Mouse (Mus musculus) CH12.LX (cell line): ENCODE measurements at regions not wholly inside any gene's neighbourhood (a gene's known extent, or its start where the extent isn't known, plus 50 kb on each side); places are given as distances from the start of the nearest gene placed in this dataset.

Source experiments
- DNase-seq: peaks from one replicate; pipeline ENCODE4 v3.0.0-alpha.2; 2013; ENCODE audit errors: extremely low read depth
- H3K27ac ChIP-seq: 2 replicates; pipeline ENCODE4 v1.5.1; 2012; ENCODE audit warnings: low read depth, mild to moderate bottlenecking, control low read depth, moderate library complexity; ENCODE audit not compliant: insufficient read depth
- H3K27me3 ChIP-seq: replicated peaks from 2 replicates; pipeline ENCODE3; 2012; ENCODE audit warnings: inconsistent platforms
- H3K36me3 ChIP-seq, 2 experiments: replicated peaks in 1 of 2; 2 replicates each; pipeline versions ENCODE3 to v1.6.1; 2012; ENCODE audit warnings: inconsistent platforms in 1 of 2, low read length in 1 of 2, mild to moderate bottlenecking in 1 of 2, mixed read lengths in 1 of 2, moderate library complexity in 1 of 2; ENCODE audit not compliant: control insufficient read depth in 1 of 2, insufficient read depth in 1 of 2
- H3K4me1 ChIP-seq, 2 experiments: 2 replicates each; pipeline ENCODE4 v1.6.1; 2012; ENCODE audit warnings: inconsistent platforms in 1 of 2, moderate library complexity in 1 of 2; ENCODE audit not compliant: insufficient read depth in 2 of 2, control insufficient read depth in 1 of 2
- H3K4me2 ChIP-seq: 2 replicates; pipeline ENCODE4 v1.6.1; 2012; ENCODE audit warnings: low read depth, mild to moderate bottlenecking, control low read depth; ENCODE audit not compliant: poor library complexity, insufficient read depth, severe bottlenecking
- H3K4me3 ChIP-seq, 3 experiments: fragments of 150-350 bp in 1 of 3; sonication (generic) in 1 of 3; replicated peaks in 1 of 3; 2 replicates each; pipeline versions ENCODE3 to v1.5.1; 2011 to 2012; ENCODE audit warnings: low read depth in 2 of 3, low read length in 2 of 3, mild to moderate bottlenecking in 2 of 3, moderate library complexity in 2 of 3, control low read depth in 1 of 3, improper control_type of control experiment in 1 of 3, inconsistent platforms in 1 of 3, mixed read lengths in 1 of 3; ENCODE audit not compliant: poor library complexity in 1 of 3
- H3K79me2 ChIP-seq: replicated peaks from 2 replicates; pipeline ENCODE4 v1.6.1; 2012; ENCODE audit warnings: mild to moderate bottlenecking, moderate library complexity; ENCODE audit not compliant: control insufficient read depth, poor library complexity, insufficient read depth, severe bottlenecking; ENCODE audit errors: extremely low read depth
- H3K9ac ChIP-seq: 2 replicates; pipeline ENCODE4 v1.6.1; 2012; ENCODE audit warnings: low read depth, mild to moderate bottlenecking, control low read depth, moderate library complexity; ENCODE audit not compliant: insufficient read depth
- H3K9me3 ChIP-seq: replicated peaks from 2 replicates; pipeline ENCODE3; 2012; ENCODE audit warnings: low read length, inconsistent platforms, mixed read lengths
- CHD1 ChIP-seq: IDR thresholded peaks from 2 replicates; pipeline ENCODE4 v1.6.1; 2012; ENCODE audit warnings: low read depth, low read length, improper control_type of control experiment, inconsistent platforms
- CTCF ChIP-seq, 2 experiments: IDR thresholded peaks in 1 of 2; conservative IDR thresholded peaks in 1 of 2; 2 replicates each; pipeline ENCODE4 v1.5.1; 2011 to 2012; ENCODE audit warnings: low read depth in 2 of 2, low read length in 2 of 2, improper control_type of control experiment in 1 of 2, inconsistent platforms in 1 of 2, mild to moderate bottlenecking in 1 of 2, moderate library complexity in 1 of 2
- ETS1 ChIP-seq: conservative IDR thresholded peaks from 2 replicates; pipeline ENCODE4 v1.6.1; 2012; ENCODE audit warnings: low read depth, mild to moderate bottlenecking, inconsistent platforms, low read length, improper control_type of control experiment, moderate library complexity
- HCFC1 ChIP-seq: IDR thresholded peaks from 2 replicates; pipeline ENCODE4 v1.6.1; 2012; ENCODE audit warnings: low read depth, mild to moderate bottlenecking, inconsistent platforms, low read length, improper control_type of control experiment
- IRF4 ChIP-seq: IDR thresholded peaks from 2 replicates; pipeline ENCODE4 v1.6.1; 2014; ENCODE audit warnings: low read depth, mild to moderate bottlenecking, inconsistent platforms, low read length, improper control_type of control experiment
- JUND ChIP-seq: conservative IDR thresholded peaks from 2 replicates; pipeline ENCODE4 v1.6.1; 2011; ENCODE audit warnings: low read depth, low read length, improper control_type of control experiment
- KAT2A ChIP-seq: IDR thresholded peaks from 2 replicates; pipeline ENCODE4 v1.6.1; 2012; ENCODE audit warnings: low read length, improper control_type of control experiment, inconsistent platforms; ENCODE audit not compliant: insufficient replicate concordance
- MAFK ChIP-seq: IDR thresholded peaks from 2 replicates; pipeline ENCODE4 v1.6.1; 2011; ENCODE audit warnings: low read length, improper control_type of control experiment; ENCODE audit not compliant: insufficient replicate concordance
- MAZ ChIP-seq: IDR thresholded peaks from 2 replicates; pipeline ENCODE4 v1.6.1; 2012; ENCODE audit warnings: low read depth, mild to moderate bottlenecking, inconsistent platforms, low read length, improper control_type of control experiment, moderate library complexity
- MEF2A ChIP-seq: IDR thresholded peaks from 2 replicates; pipeline ENCODE4 v1.6.1; 2014; ENCODE audit warnings: low read depth, mild to moderate bottlenecking, inconsistent platforms, low read length, improper control_type of control experiment, borderline replicate concordance
- NELFE ChIP-seq: IDR thresholded peaks from 2 replicates; pipeline ENCODE4 v1.6.1; 2011; ENCODE audit warnings: low read depth, low read length, improper control_type of control experiment
- POLR2AphosphoS2 ChIP-seq: IDR thresholded peaks from 2 replicates; pipeline ENCODE4 v1.6.1; 2011; ENCODE audit warnings: low read depth, low read length, improper control_type of control experiment
- RAD21 ChIP-seq: IDR thresholded peaks from 2 replicates; pipeline ENCODE4 v1.6.1; 2011; ENCODE audit warnings: low read depth, mild to moderate bottlenecking, low read length, improper control_type of control experiment, moderate library complexity
- SIN3A ChIP-seq: IDR thresholded peaks from 2 replicates; pipeline ENCODE4 v1.6.1; 2012; ENCODE audit warnings: low read length, improper control_type of control experiment, inconsistent platforms
- SMC3 ChIP-seq: IDR thresholded peaks from 2 replicates; pipeline ENCODE4 v1.6.1; 2011; ENCODE audit warnings: low read depth, low read length, improper control_type of control experiment
- TBP ChIP-seq: conservative IDR thresholded peaks from 2 replicates; pipeline ENCODE4 v1.6.1; 2011; ENCODE audit warnings: low read depth, low read length, improper control_type of control experiment
- UBTF ChIP-seq: IDR thresholded peaks from 2 replicates; pipeline ENCODE4 v1.6.1; 2012; ENCODE audit warnings: low read depth, mild to moderate bottlenecking, inconsistent platforms, low read length, improper control_type of control experiment, moderate library complexity
- USF2 ChIP-seq: conservative IDR thresholded peaks from 2 replicates; pipeline ENCODE4 v1.6.1; 2011; ENCODE audit warnings: low read depth, low read length, improper control_type of control experiment
- ZC3H11A ChIP-seq: IDR thresholded peaks from 2 replicates; pipeline ENCODE4 v1.6.1; 2012; ENCODE audit warnings: low read depth, mild to moderate bottlenecking, inconsistent platforms, low read length, improper control_type of control experiment
- ZKSCAN1 ChIP-seq: IDR thresholded peaks from 2 replicates; pipeline ENCODE4 v1.6.1; 2012; ENCODE audit warnings: low read depth, inconsistent platforms, low read length, improper control_type of control experiment, borderline replicate concordance
- ZMIZ1 ChIP-seq: IDR thresholded peaks from 2 replicates; pipeline ENCODE4 v1.6.1; 2012; ENCODE audit warnings: low read depth, mild to moderate bottlenecking, inconsistent platforms, low read length, improper control_type of control experiment
- ZNF384 ChIP-seq: IDR thresholded peaks from 2 replicates; pipeline ENCODE4 v1.6.1; 2012; ENCODE audit warnings: low read depth, low read length, improper control_type of control experiment, inconsistent platforms
- dilution Hi-C: fragments of 300-500 bp; cut with MboI; formaldehyde crosslinking; loops from 2 replicates; pipeline ENCODE4 v1.14.3; 2020; ENCODE audit warnings: low sequenced_read_pairs; ENCODE audit not compliant: extremely low pct_unique_long_range_greater_than_20kb, extremely low pct_ligation_motif_present
- in situ Hi-C: fragments of 300-500 bp; cut with MboI; formaldehyde crosslinking; loops from 3 replicates; pipeline ENCODE4 v1.14.3; 2019; ENCODE audit warnings: low sequenced_read_pairs, low pct_ligation_motif_present, low pct_unique_long_range_greater_than_20kb, mixed read lengths

DNA sequence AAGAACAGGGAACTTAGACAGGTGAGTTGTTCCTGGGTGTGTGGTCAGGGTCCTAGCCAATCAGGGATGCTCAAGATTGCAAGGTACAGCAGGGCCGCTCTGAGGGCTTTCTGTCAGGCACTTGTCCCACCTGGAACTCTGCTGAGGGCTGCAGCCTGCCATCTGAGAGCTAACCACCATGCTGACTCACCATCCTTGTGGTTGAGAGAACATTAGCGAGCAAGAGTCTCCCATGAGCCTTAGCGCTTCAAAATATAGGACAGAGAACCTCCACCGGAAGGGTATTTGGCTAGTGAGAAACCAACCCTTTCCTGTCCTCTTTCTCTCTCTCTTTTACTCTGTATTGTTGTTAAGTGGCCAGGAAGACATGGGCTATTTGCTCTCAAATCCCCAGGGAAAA lies 104.1 kb upstream of the Rasgrp1 start:
- H3K36me3 ChIP-seq = no peaks in the 10 kb centered on the region
- peak; percentile 30 for DNase-seq
- H3K27ac ChIP-seq = no peak overlapping the region
- TF ChIP-seq NELFE = no peak
- no peak for TF ChIP-seq UBTF
- TF ChIP-seq POLR2AphosphoS2 = no peak
- TF ChIP-seq IRF4 = no peak
- TF ChIP-seq TBP = no peak
- no peak for TF ChIP-seq ZNF384
- no peak for TF ChIP-seq USF2
- no peak for TF ChIP-seq MAZ
- no peak for TF ChIP-seq JUND
- no peak for TF ChIP-seq CHD1
- no peak for TF ChIP-seq ETS1
- no peak for TF ChIP-seq ZC3H11A
- TF ChIP-seq ZMIZ1 = no peak
- no peak for TF ChIP-seq ZKSCAN1
- dilution Hi-C loops = no loop called here
- H3K27me3 ChIP-seq = no peaks in the 10 kb centered on the region
- H3K4me1 ChIP-seq = peaks cover 12 to 14% of the 10 kb centered on the region in 2 experiments
- no peak overlapping the region for H3K4me3 ChIP-seq
- H3K4me2 ChIP-seq = peak overlapping the region; percentile 6; the same call in 1 of the 2 replicates
- H3K9me3 ChIP-seq = no peaks in the 10 kb centered on the region
- no peaks in the 10 kb centered on the region for H3K79me2 ChIP-seq
- no peak overlapping the region for H3K9ac ChIP-seq
- in situ Hi-C loops = loop anchor here (10.0 kb wide), 2 partner anchors 102 to 192 kb away; partner anchors contain the start of gene Rasgrp1

DNA sequence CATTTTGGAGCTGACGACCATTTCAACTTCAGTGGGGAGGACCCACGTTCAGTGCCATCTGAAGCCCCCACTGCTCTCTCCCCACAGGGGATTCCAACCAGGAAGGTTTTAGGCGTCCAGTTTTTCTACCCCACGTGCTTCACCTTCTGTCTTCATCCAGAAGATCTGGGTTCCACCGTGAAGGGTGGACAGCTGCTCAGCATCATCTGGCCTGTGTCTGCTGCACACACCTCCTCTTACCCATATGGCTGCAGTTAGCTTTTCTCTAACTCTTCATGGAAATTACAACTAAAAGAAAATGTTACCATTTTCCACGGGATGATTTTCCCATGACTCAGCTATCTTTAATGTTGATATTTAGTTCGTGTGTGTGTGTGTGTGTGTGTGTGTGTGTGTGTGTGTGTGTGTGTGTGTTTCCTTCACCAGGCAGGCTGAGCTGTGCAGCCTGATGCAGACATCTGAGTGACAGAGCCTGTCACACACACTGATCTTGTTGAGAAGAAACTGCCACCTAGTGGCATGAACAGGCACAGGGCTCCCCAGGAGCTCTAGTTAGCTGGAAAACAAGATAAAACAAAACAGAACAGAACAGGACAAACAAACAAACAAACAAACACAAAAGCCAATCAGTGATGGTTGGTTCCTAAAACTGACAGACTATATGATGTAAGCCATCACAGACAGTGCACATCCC lies 107.5 kb upstream of the Rasgrp1 start:
- DNase-seq = peak; percentile 58
- dilution Hi-C loops = no loop called here

More for the DNA sequence above, 107.5 kb upstream of the Rasgrp1 start:
- H3K79me2 ChIP-seq = no peaks in the 10 kb centered on the region
- no peaks in the 10 kb centered on the region for H3K9me3 ChIP-seq
- no peak overlapping the region for H3K4me2 ChIP-seq
- H3K36me3 ChIP-seq = no peaks in the 10 kb centered on the region
- H3K27ac ChIP-seq = no peak overlapping the region
- H3K9ac ChIP-seq = no peak overlapping the region
- H3K27me3 ChIP-seq = no peaks in the 10 kb centered on the region
- TF ChIP-seq SMC3 = peak; percentile 51
- TF ChIP-seq KAT2A = no peak
- TF ChIP-seq MAFK = 0 out of 2 replicates have a peak, but pooled peaks have one; percentile 8
- TF ChIP-seq SIN3A = no peak
- TF ChIP-seq POLR2AphosphoS2 = no peak
- TF ChIP-seq HCFC1 = no peak
- TF ChIP-seq NELFE = peak; percentile 28; the same call in 1 of the 2 replicates
- TF ChIP-seq IRF4 = 0 out of 2 replicates have a peak, but pooled peaks have one; percentile 15
- peak; percentile 35; the same call in 1 of the 2 replicates for TF ChIP-seq MEF2A
- TF ChIP-seq CTCF (conservative IDR thresholded peaks at IDR 0.05 in 1 of 2, IDR thresholded peaks at IDR 0.05 in 1 of 2; ENCODE audit: low read depth in 2 of 2, low read length in 2 of 2) = peak; percentile 30 to 77; a peak in 3 of 4 replicates
- peak; percentile 69 for TF ChIP-seq RAD21
- no peak for TF ChIP-seq ETS1
- no peak overlapping the region for H3K4me3 ChIP-seq
- H3K4me1 ChIP-seq = peaks cover 8 to 12% of the 10 kb centered on the region in 2 experiments
- in situ Hi-C loops = loop anchor here (25.0 kb wide), 1 partner anchor 563 kb away; the partner anchor contains the start of gene Tmco5
